Mouse (Mus musculus): Measurements from ENCODE around the gene Crygn. TPM values are rescaled to one million over a fixed set of nuclear protein-coding genes. Genes with fewer than 3 reads are reported as not detected.
"Not testable (repeated sequence)": the region's sequence is repeated elsewhere in the genome, so short reads cannot be mapped to it uniquely, and the experiment has no call there.

Crygn gene
- not detected for total RNA-seq (2021)

DNA sequence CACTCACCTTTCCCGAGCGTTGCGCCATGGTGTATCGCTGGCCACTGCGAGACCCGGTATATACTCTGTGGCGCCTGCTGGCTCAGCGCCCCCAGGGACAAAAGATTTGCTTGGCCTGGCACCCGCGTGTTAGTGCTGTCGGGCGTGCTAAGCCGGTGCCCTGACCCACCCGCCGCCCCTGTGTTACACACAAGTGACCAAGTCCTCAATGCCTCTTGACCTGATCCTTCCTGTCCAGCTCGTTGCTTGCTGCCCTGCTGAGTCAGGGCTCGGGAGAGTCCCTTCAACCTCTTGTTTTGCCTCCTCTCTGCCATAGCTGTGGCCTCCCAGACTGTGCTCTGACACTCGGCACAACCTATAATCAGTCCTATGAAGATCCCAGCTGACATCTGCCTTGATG is at the start of gene Crygn:
Gene Crygn (minus strand): TSS at position 193 of the 400 bp plus-strand sequence.
- intact Hi-C loops (cut with DNase I): no loop called here
- DNase-seq (ENCODE audit: extremely low spot score in 1 of 2, low spot score in 2 of 2): peak in 1 of 2 experiments; percentile 26

- DNase-seq (ENCODE audit: extremely low spot score in 1 of 2, low spot score in 2 of 2): no peak
- intact Hi-C loops (cut with DNase I): no loop called here
These were observed 47.4 kb upstream of the Crygn start for GRCm38 (mm10) chr5:24805222-24805621.

DNA sequence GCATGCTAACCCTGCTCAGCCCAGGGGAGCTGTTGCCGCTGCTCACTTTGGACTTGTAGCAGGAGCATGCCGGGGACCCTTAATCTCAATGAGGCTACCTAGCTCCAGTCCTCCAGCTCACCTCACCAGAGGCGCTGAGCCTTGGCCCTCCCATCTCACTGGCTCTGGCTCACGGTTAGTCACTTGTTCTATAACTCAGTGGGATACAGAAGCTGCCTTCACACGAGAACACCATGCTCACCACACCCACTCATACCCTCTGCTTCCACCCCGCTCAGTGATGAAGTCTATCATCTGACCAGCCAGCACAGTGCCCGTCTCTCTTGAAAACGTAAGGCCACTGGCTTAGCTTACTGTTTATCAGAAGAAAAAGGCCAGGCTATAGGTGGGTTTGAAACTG is 46.9 kb upstream of the Crygn start:
- intact Hi-C loops (cut with DNase I): no loop called here
- no peak for DNase-seq (ENCODE audit: extremely low spot score in 1 of 2, low spot score in 2 of 2)

GRCm38 (mm10) chr5:24801841-24802624 is 44.2 kb upstream of the Crygn start:
- intact Hi-C loops (cut with DNase I): no loop called here
- DNase-seq (ENCODE audit: extremely low spot score in 1 of 2, low spot score in 2 of 2): no peak

DNA sequence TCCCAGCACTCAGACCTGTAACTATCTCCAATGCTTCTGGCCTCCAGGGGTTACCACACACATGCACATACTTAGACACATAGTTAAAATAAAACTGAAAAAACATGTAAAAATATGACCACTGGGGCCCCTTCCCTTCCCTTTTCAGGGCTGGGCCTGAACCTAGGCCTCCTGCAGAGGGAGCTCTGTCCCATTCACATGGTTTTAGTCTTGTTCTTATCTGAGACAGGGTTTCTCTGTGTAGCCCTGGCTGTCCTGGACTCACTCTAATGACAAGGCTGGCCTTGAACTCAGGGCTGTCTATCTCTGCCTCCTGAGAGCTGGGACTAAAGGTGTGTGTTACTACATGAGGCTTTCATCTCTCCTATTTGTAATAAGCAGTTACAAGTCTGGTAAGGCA is 42.6 kb upstream of the Crygn start:
- intact Hi-C loops (cut with DNase I): no loop called here
- no peak for DNase-seq (ENCODE audit: extremely low spot score in 1 of 2, low spot score in 2 of 2)

- intact Hi-C loops (cut with DNase I): no loop called here
- no peak for DNase-seq (ENCODE audit: extremely low spot score in 1 of 2, low spot score in 2 of 2)
These were observed 40.8 kb upstream of the Crygn start for GRCm38 (mm10) chr5:24798639-24799038.

DNA sequence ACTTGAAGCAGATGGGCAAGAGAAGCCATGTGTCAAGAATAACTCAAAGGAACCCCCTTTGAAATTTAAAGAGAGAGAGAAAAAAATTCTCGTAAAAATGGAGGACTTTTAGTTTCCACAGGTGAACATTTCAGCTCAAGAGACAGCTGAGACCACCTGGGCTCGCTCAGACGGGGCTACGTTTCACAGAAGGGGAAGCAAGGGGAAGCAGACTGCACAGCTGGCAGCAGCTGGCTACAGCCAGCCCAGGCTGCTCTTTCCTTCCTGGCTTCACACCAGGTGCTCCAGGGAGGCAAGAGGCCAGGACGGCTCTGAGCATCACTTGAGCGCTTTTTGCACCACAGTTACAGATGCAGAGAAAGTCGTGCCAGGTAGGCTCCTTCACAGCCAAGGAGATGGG is 40.0 kb upstream of the Crygn start:
- intact Hi-C loops (cut with DNase I): no loop called here
- no peak for DNase-seq (ENCODE audit: extremely low spot score in 1 of 2, low spot score in 2 of 2)

DNA sequence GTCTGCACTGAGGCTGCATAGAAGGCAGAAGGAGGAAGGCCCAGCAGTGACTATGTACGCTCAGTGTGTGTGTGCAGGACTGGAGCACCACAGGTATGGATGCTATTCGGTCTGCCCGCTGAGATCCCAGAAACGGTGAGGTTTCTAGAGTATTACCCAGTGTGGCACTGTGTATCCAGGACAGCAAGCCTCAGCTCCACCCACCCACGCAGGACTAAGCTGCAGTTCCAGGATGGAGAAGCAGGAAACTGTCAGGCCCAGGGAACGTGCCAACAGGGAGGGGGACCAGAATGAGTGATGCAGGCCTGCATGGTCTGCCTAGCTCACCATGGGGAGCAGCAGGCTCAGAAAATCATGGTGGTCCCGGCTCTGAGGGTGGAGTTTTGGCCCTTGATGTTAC is 35.2 kb upstream of the Crygn start:
- DNase-seq (ENCODE audit: extremely low spot score in 1 of 2, low spot score in 2 of 2): no peak
- intact Hi-C loops (cut with DNase I): no loop called here

DNA sequence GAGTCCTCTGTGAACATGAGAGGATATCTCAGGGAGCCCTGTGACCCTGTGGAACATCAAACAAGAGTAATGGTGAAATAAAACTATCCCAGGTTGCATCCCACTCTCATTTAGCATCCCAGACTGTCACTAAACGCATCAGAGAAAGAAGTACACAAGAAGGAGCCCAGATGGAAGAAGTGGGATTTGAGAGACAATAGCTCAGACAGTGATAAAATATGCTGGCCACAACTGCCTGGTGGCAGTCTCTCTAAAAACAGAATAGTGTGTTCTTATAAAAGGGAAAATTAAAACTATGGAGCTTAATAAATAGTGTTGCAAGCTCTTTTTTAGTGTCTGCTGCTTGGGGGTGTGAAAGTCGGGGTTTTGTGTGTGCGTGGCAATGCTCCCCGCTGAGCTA is 25.1 kb upstream of the Crygn start:
- DNase-seq (ENCODE audit: extremely low spot score in 1 of 2, low spot score in 2 of 2): no peak
- intact Hi-C loops (cut with DNase I): loop anchor here (5.0 to 10.0 kb wide), 2 partner anchors 111 to 232 kb away; no protein-coding TSS in a partner anchor

DNA sequence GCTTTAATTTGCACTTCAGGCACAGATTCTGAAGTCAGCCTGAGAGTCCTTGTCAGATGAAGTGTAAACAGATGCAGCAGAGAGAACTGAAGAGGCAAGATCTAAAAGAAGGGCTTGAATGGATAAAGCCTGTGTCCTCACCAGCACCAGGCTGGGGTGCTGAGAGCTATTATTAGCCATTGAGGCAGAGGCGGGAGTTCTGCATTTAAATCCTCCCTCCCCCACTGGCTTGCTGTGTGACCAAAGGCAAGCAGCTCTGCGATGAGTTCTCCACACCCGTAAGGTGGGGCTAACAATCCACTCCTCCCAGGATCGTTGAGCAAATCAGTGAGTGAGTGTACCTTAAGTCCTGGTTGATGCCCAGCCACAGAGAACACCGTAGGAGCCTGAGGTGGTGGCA is 23.2 kb upstream of the Crygn start:
- DNase-seq (ENCODE audit: extremely low spot score in 1 of 2, low spot score in 2 of 2): peak; percentile 66 to 68
- intact Hi-C loops (cut with DNase I): loop anchor here (5.0 to 10.0 kb wide), 2 partner anchors 109 to 234 kb away; no protein-coding TSS in a partner anchor

GRCm38 (mm10) chr5:24779881-24780512 is 22.2 kb upstream of the Crygn start:
- intact Hi-C loops (cut with DNase I): loop anchor here (5.0 to 10.0 kb wide), 2 partner anchors 108 to 235 kb away; no protein-coding TSS in a partner anchor
- DNase-seq (ENCODE audit: extremely low spot score in 1 of 2, low spot score in 2 of 2): no peak

DNA sequence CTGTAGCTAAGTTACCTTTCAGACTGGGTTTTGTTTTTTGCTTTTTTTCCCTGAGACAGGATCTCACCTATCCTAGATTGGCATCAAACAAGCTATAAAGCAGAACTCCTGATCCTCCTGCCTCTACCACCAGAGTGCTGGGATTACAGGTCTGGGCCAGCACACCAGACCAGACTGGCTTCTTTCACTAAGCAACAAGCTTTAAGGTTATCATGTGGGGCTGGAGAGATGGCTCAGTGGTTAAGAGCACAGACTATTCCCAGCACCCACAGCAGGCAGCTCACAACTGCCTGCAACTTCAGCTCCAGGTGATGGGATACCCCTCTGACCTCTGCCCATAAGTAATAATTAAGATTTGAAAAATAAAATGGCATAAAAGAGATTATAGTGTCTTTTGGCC is 21.5 kb upstream of the Crygn start:
- intact Hi-C loops (cut with DNase I): no loop called here
- no peak for DNase-seq (ENCODE audit: extremely low spot score in 1 of 2, low spot score in 2 of 2)

DNA sequence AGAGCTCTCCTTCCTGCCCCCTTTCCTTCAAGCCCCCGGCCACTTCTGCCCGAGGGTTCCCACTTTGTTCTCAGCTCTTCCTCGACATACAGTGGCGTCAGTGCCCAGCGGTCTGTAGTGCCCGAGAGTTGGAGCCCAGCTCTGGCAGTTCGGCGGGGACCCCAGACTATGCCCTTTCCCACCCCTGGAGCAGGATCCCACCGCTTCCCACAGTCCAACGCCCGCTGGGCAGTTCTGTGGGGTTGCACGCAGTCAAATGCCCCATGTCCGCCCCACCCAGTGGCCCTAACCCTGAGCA is 21.0 kb upstream of the Crygn start:
- no peak for DNase-seq (ENCODE audit: extremely low spot score in 1 of 2, low spot score in 2 of 2)
- intact Hi-C loops (cut with DNase I): no loop called here

- intact Hi-C loops (cut with DNase I): no loop called here
- DNase-seq (ENCODE audit: extremely low spot score in 1 of 2, low spot score in 2 of 2): no peak
These were observed 20.5 kb upstream of the Crygn start for GRCm38 (mm10) chr5:24778082-24778842.

DNA sequence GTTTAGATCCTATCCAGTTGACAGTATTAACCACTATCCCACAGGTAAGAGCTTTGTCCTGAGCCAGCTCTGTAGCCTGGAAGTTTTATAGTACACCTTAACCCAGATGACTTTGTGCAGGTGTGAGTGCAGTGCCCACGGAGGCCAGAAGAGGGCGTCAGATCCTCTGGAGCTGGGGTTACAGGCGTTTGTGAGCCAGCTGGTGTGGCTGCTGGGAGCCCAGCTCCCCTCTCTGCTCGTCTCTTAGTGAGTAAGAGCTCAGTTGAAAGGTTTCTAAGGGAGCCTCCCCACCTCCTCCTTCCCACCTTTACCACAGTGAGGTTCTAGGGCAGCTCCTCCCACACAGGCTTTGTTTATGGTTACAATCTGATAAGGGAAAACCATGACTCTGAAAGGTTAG is 18.9 kb upstream of the Crygn start:
- no peak for DNase-seq (ENCODE audit: extremely low spot score in 1 of 2, low spot score in 2 of 2)
- intact Hi-C loops (cut with DNase I): no loop called here

- DNase-seq (ENCODE audit: extremely low spot score in 1 of 2, low spot score in 2 of 2); intact Hi-C loops (cut with DNase I): not testable (repeated sequence)
These were observed 16.7 kb upstream of the Crygn start for GRCm38 (mm10) chr5:24774549-24774948.

- peak in 1 of 2 experiments; percentile 10 for DNase-seq (ENCODE audit: extremely low spot score in 1 of 2, low spot score in 2 of 2)
- intact Hi-C loops (cut with DNase I): no loop called here
These were observed 877 bp downstream of the Crygn start for GRCm38 (mm10) chr5:24756931-24757330.

DNA sequence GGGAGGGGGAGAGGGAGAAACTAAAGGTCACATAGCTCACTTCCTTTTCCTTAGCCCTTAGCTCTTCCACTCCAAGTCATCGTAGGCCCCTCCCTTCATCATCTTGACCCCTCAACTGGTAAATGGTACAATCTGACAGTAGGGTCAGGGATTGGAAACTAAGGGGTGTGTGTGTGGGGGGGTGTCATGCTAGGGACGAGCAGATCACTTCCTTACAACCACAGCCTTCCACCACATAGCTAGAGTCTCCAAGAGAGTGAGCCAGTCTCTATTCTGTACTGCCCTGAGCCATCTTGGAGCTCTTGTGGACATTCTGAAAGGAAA is 5.7 kb downstream of the Crygn start:
- intact Hi-C loops (cut with DNase I): no loop called here
- DNase-seq (ENCODE audit: extremely low spot score in 1 of 2, low spot score in 2 of 2): no peak

DNA sequence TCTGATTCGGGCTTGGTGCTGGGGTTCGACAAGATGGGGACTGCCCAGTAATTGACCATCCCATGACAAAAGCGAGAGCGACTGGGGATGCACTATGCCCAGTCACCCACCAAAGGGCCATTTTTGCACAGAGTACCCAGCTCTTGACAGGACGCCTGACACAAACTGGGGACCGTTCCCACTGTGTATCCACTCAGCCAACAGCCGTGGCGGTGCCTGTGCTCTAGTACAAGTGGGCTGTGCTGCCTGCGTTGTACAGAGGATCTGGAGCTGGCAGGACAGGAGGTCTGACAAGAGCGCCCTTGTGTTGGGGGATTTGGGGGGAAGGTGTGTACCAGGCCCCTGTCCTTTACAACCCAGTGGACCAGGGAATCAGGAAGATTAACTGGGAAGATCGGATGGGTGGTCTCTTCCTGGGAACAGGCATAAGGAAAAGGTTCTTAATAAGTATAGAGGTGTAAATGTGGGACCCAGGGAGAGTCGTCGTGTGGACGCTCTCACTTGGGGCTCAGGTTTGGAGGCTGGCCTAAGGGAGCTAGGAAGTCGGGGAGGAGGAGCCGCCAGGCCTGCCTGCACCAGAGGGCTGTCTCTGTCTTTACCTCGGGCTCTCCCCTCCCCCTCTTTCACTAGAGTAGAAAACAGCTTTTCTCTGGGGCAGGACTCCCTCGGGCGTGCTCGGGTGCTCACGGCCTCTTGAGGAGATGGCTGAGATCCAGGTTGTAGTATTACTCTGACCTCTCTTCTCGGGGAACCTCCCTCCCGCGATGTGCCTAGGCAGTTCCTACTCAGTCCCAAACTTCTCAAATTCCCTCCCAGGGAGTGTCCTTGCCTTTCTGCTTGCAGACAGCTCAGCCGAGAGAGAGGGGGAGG is 6.3 kb downstream of the Crygn start:
- DNase-seq (ENCODE audit: extremely low spot score in 1 of 2, low spot score in 2 of 2): peak; percentile 35 to 78
- intact Hi-C loops (cut with DNase I): loop anchor here (2.0 kb wide), 1 partner anchor 67 kb away; the partner anchor contains the start of gene Nub1
